Comparison of ENCODE assay signal across 10 mouse cellular contexts in genomic region chr15:61400720-61401119, GRCm38 (mm10).
DNase-seq lines count a peak whose midpoint lies in the region; ATAC-seq and TF ChIP-seq lines count a peak whose summit lies in the region.
"Had no signal": no experiment of that assay in that cellular context is flagged by ENCODE, and none has a peak within 500 bp of the region (broad histone marks: within the 10 kb centered on the region; RNA-seq: fewer than 3 reads in every experiment).

No protein-coding gene starts in this region.

- peak; percentile 20 for DNase-seq in hindbrain, postnatal 0 days (ENCODE audit: low spot score)
- DNase-seq in hindbrain, embryonic 14.5 days (ENCODE audit: low spot score), result no peak
- DNase-seq in spleen, adult 2 months (ENCODE audit: low read depth in 1 of 2, low spot score in 2 of 2), result peak; percentile 10 to 38
- no peak for DNase-seq in spleen, postnatal 14 days (ENCODE audit: low spot score in 2 of 2)
- peak; percentile 35 for DNase-seq in R1 (ENCODE audit: low read depth, low spot score)
- peak; percentile 15 for DNase-seq in retina, adult 2 months (ENCODE audit: low read depth, low spot score)
- DNase-seq in cerebellum, adult 9-10 months, result no peak

- ATAC-seq in hindbrain, postnatal 0 days, result no peak
- no peak for ATAC-seq in hindbrain, embryonic 14.5 days (ENCODE audit: low FRiP score)
- ATAC-seq in neural tube, embryonic 15.5 days (ENCODE audit: low FRiP score), result no peak

- H3K27me3 ChIP-seq in hindbrain, postnatal 0 days (ENCODE audit: insufficient read depth, low read length), result no peaks in the 10 kb centered on the region
- no peaks in the 10 kb centered on the region for H3K27me3 ChIP-seq in hindbrain, embryonic 14.5 days (ENCODE audit: control insufficient read depth, insufficient read depth, low read length)
- H3K27me3 ChIP-seq in spleen, adult 2 months (ENCODE audit: control insufficient read depth, insufficient read depth, low read length), result no peaks in the 10 kb centered on the region
- H3K27me3 ChIP-seq in neural tube, embryonic 15.5 days (replicated peaks), result no peaks in the 10 kb centered on the region
- H3K27me3 ChIP-seq: heart, embryonic 13.5 days had no signal

- no peaks in the 10 kb centered on the region for H3K36me3 ChIP-seq in hindbrain, postnatal 0 days (ENCODE audit: insufficient read depth, low read length)
- H3K36me3 ChIP-seq in hindbrain, embryonic 14.5 days (replicated peaks; ENCODE audit: control insufficient read depth, insufficient read depth), result no peaks in the 10 kb centered on the region
- H3K36me3 ChIP-seq in spleen, adult 2 months (ENCODE audit: control insufficient read depth, insufficient read depth, low read length), result no peaks in the 10 kb centered on the region
- no peaks in the 10 kb centered on the region for H3K36me3 ChIP-seq in neural tube, embryonic 15.5 days
- H3K36me3 ChIP-seq: heart, embryonic 13.5 days; midbrain, embryonic 10.5 days had no signal

- no peak overlapping the region for H3K4me3 ChIP-seq in hindbrain, postnatal 0 days (ENCODE audit: low read length)
- H3K4me3 ChIP-seq in hindbrain, embryonic 14.5 days (replicated peaks; ENCODE audit: low read length), result no peak overlapping the region
- no peak overlapping the region for H3K4me3 ChIP-seq in spleen, adult 2 months (ENCODE audit: extremely low read depth, insufficient read depth, insufficient read length)
- H3K4me3 ChIP-seq in neural tube, embryonic 15.5 days (replicated peaks), result no peak overlapping the region
- H3K4me3 ChIP-seq: heart, embryonic 13.5 days; midbrain, embryonic 10.5 days had no signal

- no peaks in the 10 kb centered on the region for H3K9me3 ChIP-seq in hindbrain, postnatal 0 days (ENCODE audit: low read length)
- no peaks in the 10 kb centered on the region for H3K9me3 ChIP-seq in hindbrain, embryonic 14.5 days (ENCODE audit: control insufficient read depth, low read length)
- no peaks in the 10 kb centered on the region for H3K9me3 ChIP-seq in neural tube, embryonic 15.5 days (replicated peaks)
- H3K9me3 ChIP-seq: heart, embryonic 13.5 days; midbrain, embryonic 10.5 days had no signal

- no peak overlapping the region for H3K4me2 ChIP-seq in hindbrain, postnatal 0 days (ENCODE audit: low read depth, low read length)
- H3K4me2 ChIP-seq in hindbrain, embryonic 14.5 days (replicated peaks), result no peak overlapping the region
- H3K4me2 ChIP-seq in neural tube, embryonic 15.5 days, result no peak overlapping the region
- H3K4me2 ChIP-seq: heart, embryonic 13.5 days had no signal

- no peak for TF ChIP-seq POLR2A in spleen, adult 2 months (IDR thresholded peaks at IDR 0.05; ENCODE audit: low read depth, low read length)

- H3K9ac ChIP-seq in hindbrain, postnatal 0 days (replicated peaks; ENCODE audit: low read length), result no peak overlapping the region
- H3K9ac ChIP-seq in hindbrain, embryonic 14.5 days, result no peak overlapping the region
- H3K9ac ChIP-seq in neural tube, embryonic 15.5 days (replicated peaks), result no peak overlapping the region
- H3K9ac ChIP-seq: heart, embryonic 13.5 days had no signal

- TF ChIP-seq CTCF in hindbrain, postnatal 0 days (IDR thresholded peaks at IDR 0.05; ENCODE audit: low read depth), result peak; percentile 56
- TF ChIP-seq CTCF in spleen, adult 2 months (IDR thresholded peaks at IDR 0.05; ENCODE audit: extremely low read depth, insufficient read depth, insufficient read length, insufficient replicate concordance), result peak; percentile 12; the same call in 1 of the 2 replicates

- H3K27ac ChIP-seq in hindbrain, postnatal 0 days, result no peak overlapping the region
- H3K27ac ChIP-seq in hindbrain, embryonic 14.5 days, result no peak overlapping the region
- H3K27ac ChIP-seq in spleen, adult 2 months (ENCODE audit: insufficient read depth, low read length), result no peak overlapping the region
- H3K27ac ChIP-seq in neural tube, embryonic 15.5 days (replicated peaks), result no peak overlapping the region
- H3K27ac ChIP-seq: heart, embryonic 13.5 days; midbrain, embryonic 10.5 days had no signal

- no peaks in the 10 kb centered on the region for H3K4me1 ChIP-seq in hindbrain, postnatal 0 days (ENCODE audit: insufficient read depth, low read length)
- peaks cover 3% of the 10 kb centered on the region for H3K4me1 ChIP-seq in hindbrain, embryonic 14.5 days (replicated peaks; ENCODE audit: control insufficient read depth, insufficient read depth, low read length)
- no peaks in the 10 kb centered on the region for H3K4me1 ChIP-seq in spleen, adult 2 months (ENCODE audit: control insufficient read depth, insufficient read depth, insufficient read length)
- H3K4me1 ChIP-seq in neural tube, embryonic 15.5 days, result no peaks in the 10 kb centered on the region

Comparison
In these comparisons a context has a peak if more than half of its experiments do, and no peak if none do; other contexts are left out.
1. DNase-seq: peak in hindbrain, postnatal 0 days (single experiment), spleen, adult 2 months (2 of 2), R1 (single experiment) and retina, adult 2 months (single experiment); none in hindbrain, embryonic 14.5 days (single experiment), spleen, postnatal 14 days (0 of 2) and cerebellum, adult 9-10 months (single experiment).